Mouse (Mus musculus) urinary bladder, postnatal 10 days (tissue): Measurements from ENCODE around the gene Adamts13.

Source experiments
- DNase-seq: peaks from one replicate; pipeline ENCODE4 v3.0.0; 2022; ENCODE audit warnings: low spot score

The Adamts13 gene

DNA sequence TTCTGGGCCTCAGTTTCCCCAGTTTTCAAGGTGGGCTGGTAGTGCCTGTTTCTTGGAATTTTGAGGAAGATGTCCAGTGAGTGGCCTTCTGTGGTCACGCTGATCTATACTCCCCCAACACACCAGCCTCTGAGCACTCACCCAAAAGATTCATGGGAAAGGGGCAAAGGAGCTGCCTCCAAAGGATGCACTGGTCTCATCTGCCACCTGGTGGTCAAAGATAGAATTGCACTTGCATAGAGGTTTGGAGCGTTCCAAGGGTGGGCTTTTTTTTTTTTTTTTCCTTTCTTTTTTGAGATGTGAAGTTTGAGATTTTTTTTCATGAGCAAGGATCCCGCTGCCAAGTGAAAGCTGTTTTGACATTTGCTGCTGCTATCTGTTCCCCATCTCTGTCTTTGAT, 65.4 kb downstream of the Adamts13 start:
- no peak for DNase-seq

DNA sequence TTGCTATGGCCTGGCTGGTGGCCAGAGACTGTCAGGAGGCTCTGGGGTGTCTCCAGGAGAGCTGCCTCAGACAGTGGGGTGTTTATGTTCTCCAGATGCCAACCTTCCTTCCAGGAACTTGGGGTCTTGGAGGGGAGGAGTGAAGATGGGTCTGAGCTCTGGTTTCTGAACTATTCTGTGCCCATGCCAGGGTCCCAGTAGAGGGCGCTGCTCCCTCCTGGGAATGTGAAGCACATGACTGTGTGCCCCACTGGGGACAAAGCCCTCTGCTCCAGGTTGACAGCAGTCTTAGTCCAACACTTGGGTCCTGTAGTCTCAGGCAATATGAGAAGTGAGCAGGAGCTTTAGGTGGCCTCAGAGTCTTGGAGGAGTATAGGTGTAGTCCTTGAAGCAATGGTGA, 66.1 kb downstream of the Adamts13 start:
- no peak for DNase-seq

- no peak for DNase-seq
These were observed 69.1 kb downstream of the Adamts13 start for GRCm38 (mm10) chr2:27042131-27042844.

GRCm38 (mm10) chr2:27043461-27043860, 70.2 kb downstream of the Adamts13 start:
- DNase-seq = peak; percentile 43

DNA sequence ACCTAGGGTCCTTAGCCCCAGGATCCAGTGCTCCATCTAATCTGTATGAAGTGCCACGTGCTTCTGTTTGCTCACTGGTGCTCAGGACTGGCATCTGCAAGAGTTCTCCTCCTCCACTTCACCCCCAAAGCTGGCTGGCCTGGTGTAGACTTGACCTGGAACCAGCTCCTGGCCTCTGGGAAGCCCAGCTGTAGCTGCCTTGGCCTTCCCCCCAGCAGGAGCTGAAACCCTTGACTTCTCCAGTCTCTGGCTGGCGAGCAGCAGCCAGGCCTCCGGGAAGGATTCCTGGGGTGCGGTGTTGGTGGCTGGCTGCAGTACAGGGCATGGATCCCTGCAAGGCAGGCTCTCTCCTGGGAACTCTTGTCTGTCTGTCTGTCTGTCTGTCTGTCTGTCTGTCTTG, 71.0 kb downstream of the Adamts13 start:
- no peak for DNase-seq

DNA sequence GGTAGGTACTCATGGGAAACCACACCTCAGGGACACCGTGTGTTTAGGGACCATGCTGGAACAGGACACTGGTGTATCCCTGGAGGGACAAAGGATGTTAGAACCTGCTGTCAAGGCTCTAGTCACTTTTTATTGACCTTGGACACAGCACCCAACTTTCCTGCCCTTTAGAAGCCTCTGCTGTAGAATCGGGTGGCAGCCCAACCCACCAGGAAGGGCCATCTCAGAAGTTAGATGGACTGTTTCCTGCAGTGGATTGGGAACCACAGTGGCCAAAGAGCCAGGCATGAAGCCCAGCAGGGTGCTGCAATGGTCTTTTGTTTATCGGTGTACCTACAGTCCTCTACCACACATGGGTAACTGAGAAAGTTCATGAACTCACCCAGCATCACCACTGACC, 71.4 kb downstream of the Adamts13 start:
- no peak for DNase-seq

- no peak for DNase-seq
These were observed 73.0 kb downstream of the Adamts13 start for GRCm38 (mm10) chr2:27045979-27046770.

DNA sequence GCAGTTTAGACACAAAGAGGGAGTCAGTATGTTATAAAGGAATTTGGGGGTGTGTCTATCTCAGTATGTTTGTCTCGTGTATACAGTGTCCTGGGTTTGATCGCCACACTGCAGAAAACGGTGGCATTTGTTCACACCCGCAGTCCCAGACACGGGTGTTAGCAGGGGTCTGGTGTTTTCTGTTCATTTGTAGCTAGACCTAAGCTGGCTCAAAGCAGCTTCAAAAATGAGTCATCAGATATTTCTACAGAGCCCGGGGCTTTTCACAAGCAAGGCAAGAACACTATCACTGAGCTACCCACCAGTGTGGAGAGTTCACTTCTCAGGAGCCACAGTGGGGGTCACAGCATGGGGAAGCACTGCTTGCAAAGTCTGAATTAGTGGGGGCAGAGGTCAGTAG, 76.2 kb downstream of the Adamts13 start:
- DNase-seq = no peak

- no peak for DNase-seq
These were observed 85.0 kb downstream of the Adamts13 start for GRCm38 (mm10) chr2:27058251-27058650.

DNA sequence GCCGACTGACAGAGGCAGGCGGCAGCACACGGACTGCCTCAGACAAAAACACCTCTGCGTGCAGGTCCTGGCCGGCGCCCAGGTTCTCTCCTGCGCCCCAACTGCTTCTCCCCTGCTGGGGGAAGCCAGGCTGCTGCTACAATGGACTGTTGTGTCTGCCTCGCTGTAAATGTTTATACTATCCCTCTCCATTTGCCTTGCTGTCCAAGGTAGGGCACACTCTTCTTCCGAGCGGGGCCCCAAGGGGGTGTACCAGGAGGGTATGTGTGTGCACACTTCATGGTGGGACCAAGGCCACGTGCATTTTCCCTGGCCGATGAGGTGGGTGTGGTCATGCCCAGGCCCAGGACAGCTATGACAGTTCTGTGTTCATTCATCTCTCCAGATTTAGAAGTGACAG, 85.5 kb downstream of the Adamts13 start:
- DNase-seq = no peak

- DNase-seq = no peak
These were observed 86.0 kb downstream of the Adamts13 start for GRCm38 (mm10) chr2:27059187-27059586.
